Mouse (Mus musculus): Measurements from ENCODE around the gene Rev3l.

The Rev3l gene

DNA sequence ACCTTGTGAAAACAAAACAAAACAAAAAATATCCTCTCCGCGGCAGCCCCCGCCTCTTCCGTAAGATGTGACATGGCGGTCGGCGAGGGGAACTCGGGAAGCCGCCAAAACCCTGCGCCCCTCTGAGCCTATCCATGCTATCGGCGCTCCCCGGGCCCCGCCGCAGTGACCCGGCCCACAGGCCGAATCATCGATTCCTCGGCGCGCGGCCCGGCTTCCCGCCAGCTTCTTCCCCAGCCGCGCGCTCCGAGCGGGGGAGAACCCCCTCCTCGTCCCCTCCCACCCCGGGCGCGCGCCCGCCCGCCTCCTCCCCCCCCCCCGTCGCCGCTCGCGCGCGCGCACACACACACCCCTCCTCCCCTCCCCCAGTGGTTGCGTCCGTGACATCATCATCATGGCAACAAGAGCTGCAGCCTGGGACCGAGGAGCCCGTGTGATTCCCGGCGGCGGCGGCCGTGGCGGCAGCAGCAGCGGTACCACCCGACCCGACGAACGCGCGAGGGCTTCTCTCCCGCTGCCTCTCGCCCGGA is at the start of gene Rev3l:
TSS of gene Rev3l (plus strand) at position 383 of the 530 bp plus-strand sequence.
- peak; percentile 96 for DNase-seq (ENCODE audit: extremely low spot score)

DNA sequence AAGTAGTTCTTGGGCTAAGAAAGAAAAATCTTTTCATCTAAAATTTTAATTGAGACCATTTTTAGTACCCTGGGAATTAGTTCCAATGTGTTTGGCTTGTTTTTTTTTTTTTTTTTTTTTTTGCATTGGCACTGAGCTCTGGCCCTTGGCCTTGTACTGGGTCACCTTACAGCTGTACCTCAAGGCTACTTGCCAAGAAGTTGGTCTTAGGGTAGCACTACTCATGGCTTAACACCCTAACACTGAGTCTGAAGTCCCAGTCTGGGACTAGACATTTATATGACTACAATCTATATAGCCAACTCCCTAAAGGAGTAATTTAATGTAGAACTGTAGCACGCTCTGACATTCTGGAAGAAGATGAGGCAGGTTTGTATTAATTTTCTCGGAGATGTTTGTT is 49.4 kb upstream of the Rev3l start:
- DNase-seq (ENCODE audit: extremely low spot score): no peak

DNA sequence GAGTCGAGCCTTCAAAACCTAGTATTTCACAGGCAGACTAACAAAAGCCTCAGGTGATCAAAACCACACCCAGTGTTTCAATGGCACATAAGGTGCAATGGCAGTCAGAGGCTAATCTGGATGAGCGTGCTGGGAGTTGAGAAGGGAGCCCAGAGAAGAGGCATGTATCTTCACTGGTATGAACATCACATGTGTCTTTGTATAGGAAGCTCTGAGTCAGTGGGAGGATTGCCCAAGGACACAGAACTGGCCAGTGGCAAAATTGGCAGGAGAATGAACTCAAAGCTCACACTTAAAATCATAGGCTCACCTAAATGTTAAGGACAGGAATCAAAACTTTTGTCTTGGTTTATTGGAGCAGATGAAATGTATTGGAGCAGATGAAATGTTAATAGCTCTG is 48.4 kb upstream of the Rev3l start:
- no peak for DNase-seq (ENCODE audit: extremely low spot score)

DNA sequence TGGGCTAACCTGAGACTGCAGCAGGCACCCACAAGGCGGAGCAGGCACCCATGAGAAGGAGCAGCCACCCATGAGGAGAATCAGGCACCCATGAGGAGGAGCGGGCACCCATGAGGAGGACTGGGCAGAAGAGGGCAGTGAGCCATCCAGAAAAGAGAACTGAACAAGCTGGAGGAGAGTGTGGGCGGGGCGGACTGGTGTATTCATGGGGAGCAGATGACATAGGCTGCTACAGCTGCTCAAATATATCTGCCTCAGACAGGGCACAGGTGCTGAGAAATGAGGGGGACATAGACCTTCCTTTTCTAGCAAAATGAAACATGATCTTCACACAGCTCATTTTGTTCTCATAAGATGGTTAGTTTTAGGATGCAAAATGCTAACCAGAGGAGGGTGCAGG is 45.1 kb upstream of the Rev3l start:
- DNase-seq (ENCODE audit: extremely low spot score): no peak

DNA sequence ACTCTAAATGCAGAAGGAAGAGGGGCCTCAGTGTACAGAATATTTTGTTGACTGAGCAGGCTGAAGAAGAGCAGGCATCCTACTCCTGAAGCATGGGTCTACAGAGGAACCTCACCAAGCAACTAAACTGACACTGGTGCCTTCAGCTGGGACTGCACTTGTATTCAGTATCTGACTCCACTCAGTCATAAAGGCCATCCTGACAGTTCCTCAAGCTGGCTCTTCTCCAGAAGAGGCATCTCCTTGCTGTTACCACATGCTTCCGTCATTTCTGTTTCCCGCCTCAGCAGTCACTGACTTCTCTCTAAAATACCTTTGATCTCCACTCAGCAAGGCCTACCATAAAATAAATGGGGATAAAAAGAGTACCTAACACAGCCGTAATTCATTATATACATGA is 44.1 kb upstream of the Rev3l start:
- DNase-seq (ENCODE audit: extremely low spot score): no peak

DNA sequence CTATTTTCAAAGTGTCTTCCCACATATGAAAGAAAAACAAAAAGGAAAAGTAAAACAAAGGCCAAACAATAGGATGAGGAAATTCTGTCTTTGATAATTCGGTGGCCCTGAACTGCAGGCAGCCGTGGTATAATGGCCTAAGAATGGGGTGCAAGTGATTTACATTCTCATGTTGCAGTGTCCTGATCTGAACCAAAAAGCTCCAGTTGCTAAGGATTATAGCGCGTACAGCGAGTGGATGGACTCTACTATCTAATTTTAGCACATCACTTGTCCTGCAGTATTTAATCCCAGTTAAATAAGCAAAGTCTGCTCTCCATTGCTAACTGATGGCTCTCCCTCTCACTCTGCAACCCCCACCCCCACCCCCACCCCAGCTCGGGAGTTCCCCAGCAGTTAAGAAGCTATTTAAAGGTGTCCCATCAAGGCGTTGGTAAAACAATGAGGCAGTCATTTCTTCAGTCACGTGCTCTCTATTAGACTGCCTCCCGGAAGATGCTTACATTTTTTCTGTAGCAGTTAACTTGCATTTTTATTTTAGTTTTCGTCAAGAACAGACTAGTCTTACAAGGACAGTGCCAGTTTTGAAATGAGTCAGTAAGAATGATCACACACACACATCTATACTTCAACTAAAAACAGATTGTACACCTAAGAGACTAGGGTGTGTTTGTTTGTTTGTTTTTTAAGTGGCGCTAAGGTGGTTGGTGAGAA is 40.4 kb upstream of the Rev3l start:
- no peak for DNase-seq (ENCODE audit: extremely low spot score)

DNA sequence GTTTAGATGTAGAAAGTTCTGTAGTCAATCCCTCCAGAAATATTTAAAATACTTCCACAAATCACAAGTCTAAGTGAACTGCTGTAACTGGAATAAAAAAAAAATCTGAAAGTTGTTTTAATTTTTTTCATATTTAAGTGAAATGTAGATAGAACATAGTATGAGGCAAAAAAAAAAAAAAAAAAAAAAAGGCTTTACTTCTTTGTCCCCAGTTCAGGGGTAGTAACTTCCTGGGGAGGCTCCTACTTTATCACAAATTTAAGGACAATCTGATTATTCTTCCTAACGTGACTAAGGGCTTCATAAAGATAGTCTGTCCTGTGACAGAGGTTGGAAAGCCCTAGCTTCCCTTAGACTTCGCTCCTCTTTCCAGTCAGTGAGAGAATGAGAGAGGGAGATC is 39.8 kb upstream of the Rev3l start:
- no peak for DNase-seq (ENCODE audit: extremely low spot score)

DNA sequence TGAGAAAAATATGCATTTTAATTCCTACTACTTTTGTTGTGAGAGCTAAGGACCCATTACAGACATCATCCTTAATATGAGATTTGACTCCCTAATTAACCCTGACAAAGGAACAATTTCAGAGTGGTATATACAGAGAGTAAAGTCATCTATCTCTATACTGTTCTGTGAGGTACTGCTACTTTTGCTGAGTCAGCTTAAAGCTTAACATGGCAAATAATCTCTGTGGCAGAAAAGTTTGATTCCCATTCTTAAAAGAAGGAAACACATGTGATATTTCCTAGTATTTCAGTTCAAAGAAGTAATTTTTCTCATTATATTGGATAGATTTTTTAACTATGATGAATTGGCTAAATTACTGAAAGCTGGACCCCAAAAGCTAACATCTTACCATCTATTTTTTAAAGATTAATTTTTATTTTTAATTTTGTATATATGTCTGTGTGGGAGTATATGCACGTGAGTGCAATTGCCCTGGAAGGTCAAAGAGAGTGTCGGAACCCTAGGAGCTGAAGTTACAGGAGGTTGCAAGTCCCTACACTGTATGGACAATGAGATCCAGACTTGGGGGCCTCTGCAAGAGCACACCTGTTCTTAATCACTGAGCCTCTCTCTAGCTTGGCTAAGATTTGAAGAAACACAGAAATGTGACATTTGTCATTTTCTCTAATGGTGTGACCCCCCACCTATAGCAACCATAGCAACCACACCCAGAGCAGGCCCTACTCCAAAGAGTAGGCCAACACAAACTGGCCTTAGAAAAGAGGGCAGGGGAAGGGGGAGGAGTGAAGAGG is 24.0 kb upstream of the Rev3l start:
- no peak for DNase-seq (ENCODE audit: extremely low spot score)

DNA sequence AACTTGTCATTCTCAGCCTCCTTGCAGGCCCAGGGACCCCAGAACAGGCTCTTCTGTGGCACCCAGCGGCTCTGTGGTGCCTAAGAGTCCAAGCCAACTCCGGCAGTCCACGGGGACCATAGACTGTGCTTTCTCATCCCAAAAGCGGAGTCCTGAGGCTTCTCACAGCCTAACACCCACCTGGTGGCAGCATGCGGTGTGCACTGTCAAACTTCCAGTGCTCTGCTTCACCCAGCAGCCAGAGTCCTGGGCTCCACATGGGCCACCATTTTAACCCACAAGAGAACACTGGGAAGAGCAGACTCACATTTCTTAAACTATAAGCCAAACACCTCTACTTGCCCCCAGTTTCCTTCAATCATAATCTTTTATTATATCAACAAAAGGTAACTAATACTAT is 15.0 kb upstream of the Rev3l start:
- DNase-seq (ENCODE audit: extremely low spot score): no peak

DNA sequence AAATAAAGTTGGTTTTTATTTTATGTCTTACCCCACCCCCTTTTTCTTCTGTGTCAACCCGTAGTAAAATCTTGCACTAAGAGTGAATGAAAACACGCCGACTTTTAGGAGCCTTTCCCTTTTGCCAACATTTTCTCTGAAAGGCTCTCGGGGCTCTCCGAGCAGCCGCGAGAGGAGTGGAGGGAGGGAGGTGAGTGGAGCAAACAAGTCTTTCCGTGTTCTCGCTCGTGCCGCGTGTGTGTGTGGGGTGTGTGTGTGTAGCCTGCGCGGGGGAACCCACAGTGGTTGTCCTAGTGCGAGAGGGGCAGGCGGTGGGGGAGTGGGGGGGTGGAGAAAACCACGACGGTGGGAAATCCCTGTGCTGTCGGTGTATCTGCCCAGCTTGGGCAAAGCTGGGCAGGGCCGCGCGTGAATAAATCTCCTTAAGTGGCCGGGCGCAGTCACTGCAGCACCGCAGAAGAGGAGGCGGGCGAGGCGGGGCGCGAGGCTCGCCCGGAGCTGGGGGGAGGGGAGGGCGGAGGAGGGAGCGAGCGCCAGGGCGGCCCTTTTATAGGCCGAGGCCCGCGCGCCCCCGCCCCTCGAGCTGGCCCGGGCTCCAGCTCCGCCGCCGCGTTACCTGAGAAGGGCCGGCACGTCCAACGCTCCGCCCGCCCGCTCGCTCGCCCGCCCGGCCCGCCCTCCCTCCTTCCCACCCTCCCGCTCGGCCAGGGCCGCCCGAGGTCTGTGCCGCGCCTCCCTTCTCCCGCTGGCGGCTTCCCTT is 762 bp upstream of the Rev3l start:
- peak; percentile 93 for DNase-seq (ENCODE audit: extremely low spot score)

DNA sequence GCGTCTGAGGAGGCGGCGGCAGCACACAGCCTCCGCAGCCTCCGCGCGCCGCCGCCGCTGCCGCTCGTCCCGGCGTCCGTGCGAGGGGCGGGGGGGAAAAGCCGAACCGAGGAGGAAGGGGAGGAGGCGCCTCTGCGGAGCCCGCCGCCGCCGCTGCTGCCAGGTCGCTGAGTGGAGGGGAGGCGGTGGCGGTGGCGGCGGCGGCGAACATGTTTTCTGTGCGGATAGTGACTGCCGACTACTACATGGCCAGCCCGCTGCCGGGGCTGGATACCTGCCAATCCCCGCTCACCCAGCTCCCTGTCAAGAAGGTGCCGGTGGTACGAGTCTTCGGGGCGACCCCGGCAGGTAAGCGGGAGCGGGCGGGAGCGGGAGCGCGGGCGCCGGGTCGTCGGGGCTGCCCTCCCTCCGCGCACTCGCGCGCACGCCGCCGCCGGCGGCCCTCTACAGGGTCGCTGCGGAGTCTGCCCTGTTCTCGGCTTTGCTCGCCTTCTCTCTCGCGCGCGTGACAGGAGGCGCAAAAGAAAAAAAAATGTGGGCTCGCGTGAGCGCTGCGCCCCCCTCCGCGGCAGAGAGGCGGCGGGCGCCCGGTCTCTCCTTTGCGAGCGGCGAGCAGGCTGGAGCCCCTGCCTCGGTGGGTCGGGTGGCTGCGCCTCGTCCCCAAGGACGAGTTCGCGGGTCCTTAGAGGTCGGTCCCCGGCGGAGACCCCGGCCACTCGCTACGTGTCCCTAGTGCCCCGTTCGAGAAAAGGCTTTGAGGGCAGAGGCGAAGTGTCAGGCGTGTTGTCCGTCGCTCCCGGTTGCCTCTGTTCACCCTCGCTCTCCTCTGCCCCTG is 565 bp downstream of the Rev3l start:
- peak; percentile 87 for DNase-seq (ENCODE audit: extremely low spot score)

DNA sequence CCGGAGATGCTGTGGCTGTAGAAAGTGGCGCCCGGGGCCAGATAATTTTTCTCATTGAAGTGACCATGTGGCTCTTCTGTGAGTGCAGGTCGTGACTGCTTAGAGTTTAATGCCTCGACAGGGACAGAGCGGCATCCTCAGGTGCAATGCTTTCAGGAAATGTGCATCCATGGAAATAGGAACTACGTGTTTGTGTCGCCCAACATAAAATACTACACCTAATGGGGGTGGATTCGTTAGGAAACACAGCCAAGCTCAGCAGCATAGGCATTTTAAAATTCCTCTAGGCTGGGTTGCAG is 1.1 kb downstream of the Rev3l start:
- no peak for DNase-seq (ENCODE audit: extremely low spot score)

DNA sequence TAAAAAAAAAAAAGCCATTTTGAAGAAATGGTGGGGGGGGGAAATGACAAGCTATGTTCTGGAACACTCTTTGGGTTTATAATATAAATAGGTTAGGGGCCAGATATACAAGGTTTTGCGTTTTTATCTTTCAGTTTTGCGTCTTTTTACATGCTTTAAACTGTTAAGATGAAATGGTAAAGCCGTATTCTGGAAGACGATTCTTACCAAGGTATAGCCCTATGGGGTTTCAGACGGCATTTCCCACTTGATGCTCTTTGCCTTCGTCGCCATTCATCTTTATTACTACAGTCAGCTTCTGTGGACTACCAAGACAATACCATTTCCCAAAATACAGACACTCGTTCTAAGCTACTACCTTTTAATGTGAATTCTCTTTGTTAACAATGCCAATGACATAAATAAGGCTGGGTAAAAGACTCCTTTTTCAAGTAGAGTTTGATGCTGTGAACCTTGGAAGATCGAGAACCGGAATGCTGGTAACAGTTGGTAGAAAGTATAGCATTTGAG is 1.6 kb downstream of the Rev3l start:
- peak; percentile 15 for DNase-seq (ENCODE audit: extremely low spot score)

DNA sequence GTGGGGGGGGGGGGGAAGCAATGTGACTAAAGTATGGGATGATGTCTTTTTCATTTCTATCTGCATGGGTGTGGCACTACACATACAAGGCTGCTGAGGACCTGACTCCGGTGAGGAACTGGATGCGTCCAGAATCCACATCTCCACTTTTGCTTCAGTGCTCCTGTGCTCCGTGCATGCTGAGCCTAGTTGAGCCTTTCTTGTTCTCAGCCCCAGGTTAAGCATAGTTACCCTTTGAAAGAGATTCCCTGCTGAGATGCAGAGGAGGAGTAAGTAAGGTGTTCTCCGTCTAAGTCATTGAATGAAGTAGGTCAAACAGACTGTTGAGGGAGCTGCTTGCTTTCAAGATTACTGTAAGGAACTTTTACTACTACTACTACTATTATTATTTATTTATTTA is 4.3 kb downstream of the Rev3l start:
- DNase-seq (ENCODE audit: extremely low spot score): no peak

DNA sequence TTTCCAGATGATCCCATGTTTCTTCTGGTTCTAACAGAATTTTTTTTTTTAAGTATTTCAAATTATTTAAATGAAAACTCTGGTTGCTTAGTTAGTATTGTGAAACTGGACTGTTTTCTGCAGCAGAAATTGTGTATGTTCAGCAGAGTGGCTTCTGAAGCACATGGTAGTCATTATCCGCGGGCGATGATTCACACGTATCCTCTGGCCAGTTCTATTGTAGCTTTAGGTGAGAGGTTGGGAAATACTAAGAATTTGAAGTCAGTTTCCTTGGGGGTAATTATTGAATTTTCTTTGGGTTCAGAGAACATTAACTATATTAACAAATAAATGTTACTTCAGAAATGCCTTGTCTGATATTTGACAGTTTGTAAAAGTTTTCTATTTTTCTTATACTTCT is 10.1 kb downstream of the Rev3l start:
- DNase-seq (ENCODE audit: extremely low spot score): no peak

DNA sequence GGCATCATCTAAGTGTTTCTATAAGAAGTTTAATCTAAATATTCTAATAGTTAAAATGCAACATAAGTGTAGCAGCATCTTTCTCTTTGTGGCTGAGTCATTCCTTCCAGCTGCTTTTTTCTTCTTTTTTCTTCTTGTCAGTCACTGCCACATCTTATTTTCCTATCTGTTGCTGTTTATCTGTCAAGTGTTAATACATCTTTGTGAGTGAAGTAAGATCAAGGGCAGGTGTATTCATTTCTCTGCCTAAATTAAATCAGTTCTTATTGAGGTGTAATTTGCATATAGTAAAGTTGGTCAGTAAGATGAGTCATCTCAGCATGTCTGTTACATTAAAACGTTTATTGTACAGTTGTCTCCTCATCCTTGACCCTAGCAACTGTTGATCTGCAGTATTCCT is 32.8 kb downstream of the Rev3l start:
- no peak for DNase-seq (ENCODE audit: extremely low spot score)

DNA sequence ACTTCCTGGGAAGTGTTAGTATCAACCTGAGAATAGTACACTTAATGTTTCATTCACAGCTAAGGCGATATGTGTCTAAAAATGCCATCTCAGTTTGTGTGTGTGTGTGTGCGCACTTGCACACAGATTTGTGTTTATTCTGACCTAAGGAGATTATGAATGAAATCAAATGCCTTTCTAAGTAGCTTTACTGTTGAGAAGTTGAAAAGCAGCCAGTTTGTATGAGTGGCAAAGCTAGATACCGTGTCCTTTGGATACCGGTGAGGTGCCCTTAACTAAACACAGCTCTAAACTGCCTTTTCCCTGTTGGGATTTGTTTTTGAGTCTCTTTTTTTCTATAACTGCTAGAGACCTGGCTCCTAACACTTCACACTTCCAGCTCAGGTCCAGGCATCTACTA is 34.8 kb downstream of the Rev3l start:
- no peak for DNase-seq (ENCODE audit: extremely low spot score)

DNA sequence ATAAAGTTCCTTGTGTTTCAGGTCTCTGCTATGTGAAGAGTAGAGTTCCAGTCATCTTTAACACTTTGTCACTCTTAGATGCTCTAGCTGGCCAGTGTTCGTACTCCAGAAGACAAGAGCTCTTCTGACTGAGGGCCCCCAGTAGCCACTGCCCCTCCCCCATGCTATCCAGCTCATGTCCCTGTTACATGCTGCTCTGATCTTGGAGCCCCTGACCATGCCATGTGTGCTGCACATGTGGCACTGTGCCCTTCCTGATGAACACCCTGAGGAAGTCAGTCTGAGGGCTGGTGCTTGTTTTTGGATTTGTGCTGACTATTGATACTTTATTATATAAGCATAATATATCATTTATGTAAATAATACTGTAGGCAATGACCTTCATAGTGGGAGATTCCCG is 40.3 kb downstream of the Rev3l start:
- DNase-seq (ENCODE audit: extremely low spot score): no peak

DNA sequence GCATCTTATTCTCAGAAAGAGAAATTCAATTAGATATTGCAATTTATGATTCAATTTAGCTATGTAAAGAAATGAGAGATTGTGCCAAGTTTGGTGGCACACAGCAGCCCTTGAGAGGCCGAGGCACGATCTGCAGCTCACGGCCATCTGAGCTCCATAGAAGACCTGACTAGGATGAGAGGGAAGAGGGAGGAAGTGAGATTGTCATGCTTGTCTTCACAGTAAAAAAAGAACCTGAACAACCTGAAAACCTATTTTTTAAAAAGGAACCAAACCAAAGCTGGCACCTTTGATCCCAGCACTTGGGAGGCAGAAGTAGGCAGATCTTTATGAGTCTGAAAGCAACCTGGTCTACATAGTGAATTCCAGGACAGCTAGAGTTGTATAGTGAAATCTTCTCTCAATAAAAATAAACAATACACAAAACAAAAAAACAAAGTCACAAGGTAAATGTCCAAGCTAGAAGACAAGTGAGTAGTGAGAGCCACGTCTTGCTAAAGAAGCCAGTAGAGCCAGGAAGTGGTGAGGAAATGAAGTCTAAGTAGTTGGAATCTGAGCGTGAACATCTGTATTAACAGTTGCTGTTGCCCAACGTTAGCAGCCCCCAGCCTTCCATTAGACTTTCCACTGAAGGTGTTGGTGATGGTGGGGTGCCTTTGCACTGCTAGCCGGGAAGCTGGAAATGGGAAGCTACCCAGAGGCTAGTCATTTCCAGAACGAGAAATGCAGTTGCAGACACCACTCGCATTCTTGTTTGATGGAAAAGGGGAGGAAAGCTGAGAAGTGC is 42.2 kb downstream of the Rev3l start:
- no peak for DNase-seq (ENCODE audit: extremely low spot score)

DNA sequence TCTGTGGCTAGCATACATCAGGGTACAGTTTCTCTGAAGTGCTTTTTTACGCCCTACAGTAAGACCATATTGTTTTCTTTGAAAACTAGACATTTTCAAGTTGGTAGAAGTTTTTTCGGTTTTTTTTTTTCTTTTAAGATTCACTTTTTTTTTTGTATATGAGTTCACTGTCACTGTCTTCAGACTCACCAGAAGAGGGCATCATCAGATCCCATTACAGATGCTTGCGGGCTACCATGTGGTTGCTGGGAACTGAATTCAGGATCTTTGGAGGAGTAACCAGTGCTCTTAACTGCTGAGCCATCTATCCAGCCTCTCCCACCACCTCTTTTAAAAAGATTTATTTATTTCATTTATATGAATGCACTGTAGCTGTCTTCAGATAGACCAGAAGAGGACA is 45.0 kb downstream of the Rev3l start:
- no peak for DNase-seq (ENCODE audit: extremely low spot score)

DNA sequence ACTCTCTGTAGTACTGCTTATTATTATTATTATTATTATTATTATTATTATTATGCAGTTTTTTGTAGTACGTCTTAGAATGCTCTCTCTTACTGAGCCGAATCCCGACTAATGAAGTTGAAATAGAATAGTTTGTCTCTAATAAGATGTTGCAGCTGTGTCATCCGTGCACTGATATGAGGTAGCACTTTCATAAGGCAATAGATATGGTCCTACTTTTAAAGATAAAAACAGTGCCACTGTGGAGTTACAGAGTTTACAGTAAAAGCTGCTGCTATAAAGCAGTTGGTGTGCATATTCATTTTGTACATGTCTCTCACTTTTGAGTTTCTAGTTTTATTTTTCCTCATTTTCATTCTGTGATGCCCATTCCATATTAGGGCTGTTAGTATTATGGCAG is 46.4 kb downstream of the Rev3l start:
- DNase-seq (ENCODE audit: extremely low spot score): no peak

Measured in embryo, embryonic 9.5 days (tissue).